Comparison of ENCODE assay signal across 8 mouse cellular contexts in the genomic region with DNA sequence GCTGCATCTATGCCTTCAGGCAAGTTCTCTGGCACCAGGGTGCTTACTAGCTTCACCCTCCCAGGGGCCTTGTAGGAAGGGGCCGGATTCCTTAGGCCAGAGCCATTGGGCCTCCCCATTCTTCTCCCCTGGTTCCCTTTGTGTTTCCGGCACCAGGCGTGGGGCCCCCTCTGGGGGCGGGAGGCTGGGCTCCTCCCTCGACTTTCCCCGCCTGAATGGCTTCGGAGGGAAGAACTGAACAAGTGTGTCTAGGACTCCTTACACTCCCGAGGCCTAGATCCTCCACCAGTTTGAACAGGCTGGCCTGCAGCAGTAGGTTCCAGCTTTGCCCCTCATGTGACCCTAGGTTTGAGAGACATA. TPM values are rescaled to one million over a fixed set of nuclear protein-coding genes. Genes with fewer than 3 reads are reported as not detected.
DNase-seq lines count a peak whose midpoint lies in the region; ATAC-seq lines count a peak whose summit lies in the region.

No protein-coding gene starts in this region.

- H3K9me3 ChIP-seq in lung, embryonic 16.5 days (ENCODE audit: control insufficient read depth, low read length), result no peaks in the 10 kb centered on the region

- no peaks in the 10 kb centered on the region for H3K27me3 ChIP-seq in lung, embryonic 16.5 days (ENCODE audit: control insufficient read depth, insufficient read depth, low read depth, low read length)

- DNase-seq in 3134 (ENCODE audit: extremely low read depth, insufficient read length, low spot score) (peak; percentile 20), ES-CJ7 (ENCODE audit: low read depth, low spot score) (peak; percentile 80)
- DNase-seq in cerebellum, postnatal 10 days, result peak; percentile 49 to 52
- peak; percentile 96 for DNase-seq in heart, adult 11 months
- peak; percentile 67 for DNase-seq in kidney, adult 18-20 months
- peak; percentile 68 for DNase-seq in ovary, postnatal 36 days (ENCODE audit: low spot score)
- DNase-seq in frontal cortex, postnatal 14 days (ENCODE audit: low spot score in 2 of 2), result no peak

- H3K4me1 ChIP-seq in lung, embryonic 16.5 days (replicated peaks; ENCODE audit: control insufficient read depth, insufficient read depth, low read length), result peaks cover 39% of the 10 kb centered on the region

- peak overlapping the region; percentile 68 for H3K4me3 ChIP-seq in lung, embryonic 16.5 days (ENCODE audit: low read length)

- H3K36me3 ChIP-seq in lung, embryonic 16.5 days (ENCODE audit: control insufficient read depth, insufficient read depth, low read length), result peaks cover 17% of the 10 kb centered on the region

- peak overlapping the region; percentile 100 for H3K27ac ChIP-seq in lung, embryonic 16.5 days (ENCODE audit: low read length)

- WGBS in lung, embryonic 16.5 days, result 0% methylated on average over 8 of the region's 8 CpGs

- peak; percentile 18 for ATAC-seq in lung, embryonic 16.5 days (ENCODE audit: low read depth)

- peak overlapping the region; percentile 99 for H3K9ac ChIP-seq in lung, embryonic 16.5 days (ENCODE audit: low read length)

- peak overlapping the region; percentile 93 for H3K4me2 ChIP-seq in lung, embryonic 16.5 days (ENCODE audit: low read depth, low read length)

RNA-seq across cellular contexts. Expression of a gene that starts 3.4 kb away (rescaled TPM):
- 41.2 and 41.4 TPM in 2 replicates for polyA plus RNA-seq in lung, embryonic 16.5 days (2015; fragmentation: Nextera tagmentation; extraction: Ambion mirVana)

RNA-seq across cellular contexts. Expression of a gene that starts 25.8 kb away (rescaled TPM):
- 232 TPM in 2 replicates for polyA plus RNA-seq in lung, embryonic 16.5 days (2015; fragmentation: Nextera tagmentation; extraction: Ambion mirVana)

RNA-seq across cellular contexts. Expression of a gene that starts 38.2 kb away (rescaled TPM):
- polyA plus RNA-seq in lung, embryonic 16.5 days (2015; fragmentation: Nextera tagmentation; extraction: Ambion mirVana), result 11.8 and 12.0 TPM in 2 replicates

Comparison
In these comparisons a context has a peak if more than half of its experiments do, and no peak if none do; other contexts are left out.
1. DNase-seq: peak in 3134 (single experiment), ES-CJ7 (single experiment), cerebellum, postnatal 10 days (2 of 2), heart, adult 11 months (single experiment), kidney, adult 18-20 months (single experiment) and ovary, postnatal 36 days (single experiment); none in frontal cortex, postnatal 14 days (0 of 2).